Mouse (Mus musculus) mouse embryonic stem cell (cell line): ENCODE measurements around the gene Pcolce.

Experiments
- in situ Hi-C, 2 experiments: fragments of 300-500 bp; cut with MboI; formaldehyde crosslinking; loops; 1 replicate in 1 of 2; 3 replicates in 1 of 2; pipeline ENCODE4 v1.14.3; 2019 to 2020; ENCODE audit warnings: low sequenced_read_pairs in 2 of 2, low pct_unique_long_range_greater_than_20kb in 1 of 2, mixed read lengths in 1 of 2; ENCODE audit not compliant: unreplicated experiment in 1 of 2

Gene Pcolce

DNA sequence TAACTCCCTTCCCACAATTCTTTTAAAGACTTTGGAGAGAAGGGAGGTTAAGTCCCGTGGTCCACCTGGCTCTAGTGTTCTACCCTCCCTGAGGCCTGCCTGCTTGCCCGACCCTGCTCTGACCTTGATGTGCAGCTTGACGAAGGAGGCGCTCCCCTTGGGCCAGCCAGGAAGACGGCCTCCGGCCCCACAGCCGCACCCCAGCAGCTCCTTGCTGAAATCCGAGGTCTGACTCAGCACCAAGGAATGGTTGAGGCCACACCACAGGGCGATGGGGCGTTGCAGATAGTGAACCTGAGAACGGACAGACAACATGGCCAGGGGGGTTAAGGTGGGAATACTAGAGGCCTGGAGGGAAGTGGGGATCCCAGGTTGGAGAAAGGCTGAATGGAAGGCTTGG, at the start of gene Pcolce:
TSS of gene Pcolce (minus strand) at position 235 of the 400 bp plus-strand sequence.
- in situ Hi-C loops: no loop called here

DNA sequence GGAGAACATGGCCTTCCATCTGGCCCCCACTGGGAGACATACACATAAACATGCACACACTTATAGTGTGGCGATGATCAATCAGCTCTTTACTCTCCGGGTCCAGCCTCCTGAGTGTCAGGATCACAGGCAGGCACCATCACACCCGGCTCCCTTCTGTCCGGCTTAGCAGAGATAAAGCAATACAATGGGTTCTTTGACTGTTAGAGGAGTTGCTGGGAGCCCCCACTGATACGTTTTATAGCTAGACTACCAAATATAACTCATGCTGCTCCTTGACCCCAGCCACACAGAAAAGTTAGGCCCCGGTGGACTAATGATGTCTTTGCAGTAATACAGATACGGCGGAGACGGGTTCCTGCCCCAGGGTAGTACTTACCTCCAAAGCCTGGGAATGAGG, 49.5 kb upstream of the Pcolce start:
- in situ Hi-C loops: no loop called here

DNA sequence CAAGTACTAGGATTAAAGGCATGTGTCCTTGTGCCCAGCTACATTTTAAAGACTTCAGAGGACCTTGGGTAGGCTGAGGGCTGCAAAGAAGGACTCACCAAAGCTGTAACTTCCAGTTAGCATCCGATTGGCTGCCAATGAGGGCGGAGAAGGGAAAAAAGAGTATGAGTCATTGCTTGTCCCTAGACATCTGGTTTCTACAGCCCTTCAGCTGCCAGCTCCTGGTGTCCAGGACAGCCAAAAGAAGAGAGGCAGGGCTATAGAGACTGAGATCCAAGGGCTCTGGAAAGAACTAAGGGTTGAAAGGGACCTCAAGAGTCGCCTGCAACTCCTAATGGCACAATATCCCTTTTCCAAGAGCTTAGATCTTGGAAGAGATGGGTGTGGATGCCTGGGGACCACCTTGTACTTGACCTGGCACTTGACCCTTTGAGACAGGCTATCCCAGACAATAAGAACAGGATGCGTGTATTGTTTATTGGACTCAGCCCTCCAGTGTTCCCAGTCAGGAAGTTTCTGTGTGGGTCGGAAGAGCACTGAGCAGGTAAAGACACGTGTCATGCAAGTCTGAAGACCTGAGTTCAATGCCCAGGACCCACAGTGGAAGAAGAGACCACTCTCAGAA, 46.6 kb upstream of the Pcolce start:
- in situ Hi-C loops: no loop called here

GRCm38 (mm10) chr5:137656977-137657376, 43.4 kb upstream of the Pcolce start:
- in situ Hi-C loops: no loop called here

GRCm38 (mm10) chr5:137654746-137655145, 41.2 kb upstream of the Pcolce start:
- in situ Hi-C loops: loop anchor here (5.0 kb wide), 1 partner anchor 108 kb away; no protein-coding TSS in a partner anchor

DNA sequence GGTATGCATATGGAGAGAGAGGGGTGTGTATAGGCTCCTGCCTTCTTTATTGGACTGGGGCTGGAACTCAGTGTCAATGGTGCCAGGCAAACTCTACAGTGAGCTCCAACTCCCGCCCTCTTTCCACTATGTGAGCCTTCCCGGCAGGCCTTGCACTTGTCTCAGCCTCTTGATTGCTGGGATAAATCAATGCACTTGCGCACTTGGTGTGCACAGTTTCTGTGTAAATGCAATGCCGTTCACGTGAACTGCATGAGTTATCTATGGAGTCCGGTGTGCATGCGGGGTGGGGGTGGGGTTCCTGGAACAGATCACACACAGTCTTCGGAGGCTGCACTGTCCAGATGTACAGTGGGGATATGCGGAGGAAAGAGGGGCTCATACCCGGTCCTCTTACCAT, 39.8 kb upstream of the Pcolce start:
- in situ Hi-C loops: loop anchor here (5.0 kb wide), 1 partner anchor 109 kb away; no protein-coding TSS in a partner anchor

- in situ Hi-C loops: loop anchor here (5.0 kb wide), 1 partner anchor 110 kb away; no protein-coding TSS in a partner anchor
Observed at GRCm38 (mm10) chr5:137652474-137652873, 38.9 kb upstream of the Pcolce start.

- in situ Hi-C loops: loop anchor here (5.0 kb wide), 1 partner anchor 112 kb away; no protein-coding TSS in a partner anchor
Observed at GRCm38 (mm10) chr5:137649669-137650571, 36.3 kb upstream of the Pcolce start.

DNA sequence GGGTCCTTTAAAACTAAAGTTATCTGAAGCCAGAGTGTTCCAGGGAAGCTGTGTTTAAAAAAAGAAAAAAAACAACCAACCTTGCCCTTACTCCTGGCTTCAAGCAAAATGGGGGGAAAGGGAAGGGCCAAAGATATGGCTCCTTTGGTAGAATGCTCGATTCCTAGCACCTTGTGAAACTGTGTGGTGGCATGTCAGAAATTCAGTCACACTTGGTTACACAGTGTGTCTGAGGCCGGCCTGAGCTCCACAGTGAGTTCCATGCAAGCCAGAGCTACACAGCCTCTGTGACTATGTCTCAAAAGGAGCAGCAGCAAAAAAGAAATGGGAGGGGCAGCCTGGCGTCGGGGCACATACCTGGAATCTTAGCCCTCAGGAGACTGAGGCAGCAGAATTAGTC, 35.7 kb upstream of the Pcolce start:
- in situ Hi-C loops: no loop called here

- in situ Hi-C loops: no loop called here
Observed at GRCm38 (mm10) chr5:137647827-137648601, 34.4 kb upstream of the Pcolce start.

- in situ Hi-C loops: no loop called here
Observed at GRCm38 (mm10) chr5:137645652-137646091, 32.1 kb upstream of the Pcolce start, which contains the start of gene Irs3. TSS of gene Irs3 (minus strand) at chr5:137645714.

- in situ Hi-C loops: no loop called here
Observed at GRCm38 (mm10) chr5:137645091-137645651, 31.6 kb upstream of the Pcolce start.

- in situ Hi-C loops: no loop called here
Observed at GRCm38 (mm10) chr5:137644484-137644883, 30.9 kb upstream of the Pcolce start.

GRCm38 (mm10) chr5:137642886-137643285, 29.3 kb upstream of the Pcolce start:
- in situ Hi-C loops: no loop called here

DNA sequence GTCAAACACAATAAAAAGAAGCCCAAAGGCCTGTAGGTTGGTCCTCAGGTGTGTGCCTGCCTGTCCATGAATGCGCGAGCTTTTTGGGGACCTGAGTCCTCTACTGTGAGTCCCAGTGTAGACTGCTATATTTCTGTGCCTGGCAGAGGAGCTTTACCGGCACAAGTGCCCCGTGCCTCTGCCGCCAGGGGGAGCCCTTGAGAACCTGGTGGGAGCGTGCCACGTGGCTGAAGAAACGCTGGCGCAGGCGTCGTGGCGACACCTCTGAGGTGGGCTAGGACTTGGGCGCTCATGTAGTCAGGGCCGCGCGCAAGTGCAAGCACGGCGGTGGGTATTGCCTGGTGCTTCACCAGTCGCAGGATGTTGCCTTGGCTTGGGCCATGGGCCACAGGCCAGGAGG, 27.5 kb upstream of the Pcolce start, which contains the start of gene Sap25:
TSS of gene Sap25 (plus strand) at position 281 of the 400 bp plus-strand sequence.
- in situ Hi-C loops: no loop called here

DNA sequence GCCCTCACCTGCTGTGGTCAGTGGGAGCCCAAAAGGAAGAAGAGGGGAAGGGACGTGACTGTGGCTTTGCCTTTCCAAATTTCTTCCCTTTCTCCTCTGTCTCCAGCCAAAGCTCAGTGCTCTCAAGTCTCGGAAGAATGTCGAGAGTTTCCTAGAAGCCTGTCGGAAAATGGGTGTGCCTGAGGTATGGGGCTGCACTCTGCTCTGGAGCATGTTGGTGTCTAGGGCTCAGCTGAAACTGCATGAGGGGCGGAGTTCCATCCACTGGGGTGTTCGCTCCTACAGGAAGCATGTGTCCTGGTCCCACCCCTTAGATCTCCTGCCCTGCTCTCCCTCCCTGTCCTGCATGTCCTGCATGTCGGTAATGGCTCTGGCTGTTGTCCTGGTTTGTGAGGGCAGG, 25.9 kb upstream of the Pcolce start:
- in situ Hi-C loops: no loop called here

GRCm38 (mm10) chr5:137633397-137634084, 20.0 kb upstream of the Pcolce start:
- in situ Hi-C loops: no loop called here

DNA sequence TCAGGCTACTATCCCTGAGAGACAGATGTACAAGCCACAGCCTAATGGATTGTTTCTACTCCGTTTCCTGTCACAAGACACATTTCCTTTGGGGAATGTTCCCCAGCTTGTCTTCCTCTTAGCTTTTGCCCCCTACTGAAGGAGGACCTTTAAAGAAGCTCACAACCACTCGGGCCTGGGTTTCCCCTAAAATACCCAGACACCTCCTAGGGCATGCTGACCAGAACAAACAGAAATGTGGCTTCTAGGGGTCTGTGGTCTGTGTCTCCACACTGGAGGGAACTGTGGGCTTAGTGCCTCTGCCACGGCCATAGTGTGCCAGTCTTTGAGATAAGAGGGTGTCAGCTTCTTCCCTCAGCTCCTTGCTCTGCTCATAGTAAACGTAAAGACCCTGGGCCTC, 18.0 kb upstream of the Pcolce start:
- in situ Hi-C loops: no loop called here
